Mouse (Mus musculus) c-Kit-positive CD71-positive TER-119-negative erythroid progenitor cells, embryonic 14.5 days (primary cell): Measurements from ENCODE around the gene Defb15.
"Not testable (repeated sequence)": the region's sequence is repeated elsewhere in the genome, so short reads cannot be mapped to it uniquely, and the experiment has no call there.

Experiments used
- DNase-seq: peaks from one replicate; pipeline ENCODE4 v3.0.0-alpha.2; 2013; ENCODE audit warnings: low read depth

The Defb15 gene

GRCm38 (mm10) chr8:21932610-21933009 is at the start of gene Defb15:
TSS of gene Defb15 (minus strand) at chr8:21932710.
- no peak for DNase-seq

GRCm38 (mm10) chr8:21981664-21982337 is 49.3 kb upstream of the Defb15 start:
- no peak for DNase-seq

GRCm38 (mm10) chr8:21978193-21978592 is 45.7 kb upstream of the Defb15 start:
- DNase-seq = no peak

- no peak for DNase-seq
Observed at GRCm38 (mm10) chr8:21969475-21969874, 37.0 kb upstream of the Defb15 start, which contains the start of gene Ccdc70. TSS of gene Ccdc70 (plus strand) at chr8:21969775.

GRCm38 (mm10) chr8:21966646-21967045 is 34.1 kb upstream of the Defb15 start:
- no peak for DNase-seq

GRCm38 (mm10) chr8:21958414-21958813 is 25.9 kb upstream of the Defb15 start, which contains the start of gene Fam90a1a:
TSS of gene Fam90a1a (plus strand) at chr8:21958714.
- no peak for DNase-seq

- no peak for DNase-seq
Observed at GRCm38 (mm10) chr8:21956336-21956735, 23.8 kb upstream of the Defb15 start.

GRCm38 (mm10) chr8:21955321-21955720 is 22.8 kb upstream of the Defb15 start:
- peak; percentile 27 for DNase-seq

- no peak for DNase-seq
Observed at GRCm38 (mm10) chr8:21947311-21948017, 15.0 kb upstream of the Defb15 start.

- no peak for DNase-seq
Observed at GRCm38 (mm10) chr8:21946462-21946861, 14.0 kb upstream of the Defb15 start, which contains the start of gene Defb13. TSS of gene Defb13 (plus strand) at chr8:21946762.

- not testable (repeated sequence) for DNase-seq
Observed at GRCm38 (mm10) chr8:21938052-21938451, 5.5 kb upstream of the Defb15 start, which contains the start of gene Defb35. TSS of gene Defb35 (plus strand) at chr8:21938352.

GRCm38 (mm10) chr8:21930754-21931153 is 1.8 kb downstream of the Defb15 start:
- DNase-seq = not testable (repeated sequence)

- no peak for DNase-seq
Observed at GRCm38 (mm10) chr8:21915625-21916024, 16.9 kb downstream of the Defb15 start.

GRCm38 (mm10) chr8:21912554-21912953 is 20.0 kb downstream of the Defb15 start:
- DNase-seq = no peak

GRCm38 (mm10) chr8:21911931-21912330 is 20.6 kb downstream of the Defb15 start:
- DNase-seq = no peak

GRCm38 (mm10) chr8:21906290-21906689 is 26.2 kb downstream of the Defb15 start, which contains the start of gene Defb11:
TSS of gene Defb11 (minus strand) at chr8:21906412.
- not testable (repeated sequence) for DNase-seq

- DNase-seq = not testable (repeated sequence)
Observed at GRCm38 (mm10) chr8:21885321-21885720, 47.2 kb downstream of the Defb15 start, which contains the start of gene Defb9. TSS of gene Defb9 (minus strand) at chr8:21885421.
